8 mouse cellular contexts compared by ENCODE assay signal in genomic region chr5:31154152-31154553, GRCm38 (mm10). TPM values are rescaled to one million over a fixed set of nuclear protein-coding genes. Genes with fewer than 3 reads are reported as not detected.
DNase-seq lines count a peak whose midpoint lies in the region; ATAC-seq and TF ChIP-seq lines count a peak whose summit lies in the region.

Gene Mpv17 (minus strand): TSS chr5:31154251.

- H3K36me3 ChIP-seq in MEL (ENCODE audit: control insufficient read depth in 1 of 2, insufficient read depth in 2 of 2, low read length in 2 of 2), result peaks cover 0 to 22% of the 10 kb centered on the region in 2 experiments; a peak in 2 of 4 replicates
- peaks cover 20% of the 10 kb centered on the region for H3K36me3 ChIP-seq in forebrain, postnatal 0 days (ENCODE audit: insufficient read depth)
- peaks cover 38% of the 10 kb centered on the region for H3K36me3 ChIP-seq in lung, embryonic 15.5 days

- ATAC-seq in forebrain, postnatal 0 days, result peak; percentile 95
- peak; percentile 89 for ATAC-seq in lung, embryonic 15.5 days (ENCODE audit: borderline replicate concordance, extremely low read depth, low FRiP score, low TSS enrichment)

- peak within 1 kb of the TSS; percentile 73 for H3K9ac ChIP-seq in MEL (ENCODE audit: control insufficient read depth, low read depth, low read length, poor library complexity, severe bottlenecking)
- H3K9ac ChIP-seq in forebrain, postnatal 0 days, result peak within 1 kb of the TSS; percentile 73
- peak within 1 kb of the TSS; percentile 80 for H3K9ac ChIP-seq in lung, embryonic 15.5 days

- no peak for TF ChIP-seq RAD21 in MEL (IDR thresholded peaks at IDR 0.05; ENCODE audit: low read depth, low read length)

- peak within 1 kb of the TSS; percentile 12; the same call in 1 of the 2 replicates for H3K27ac ChIP-seq in MEL (ENCODE audit: control insufficient read depth, low read depth, low read length)
- peak within 1 kb of the TSS; percentile 48 for H3K27ac ChIP-seq in cerebellum, adult 2 months (ENCODE audit: insufficient read depth, low read length)
- H3K27ac ChIP-seq in forebrain, postnatal 0 days (ENCODE audit: low read depth, low read length), result peak within 1 kb of the TSS; percentile 69; the same call in 1 of the 2 replicates
- peak within 1 kb of the TSS; percentile 78 for H3K27ac ChIP-seq in lung, embryonic 15.5 days

- H3K9me3 ChIP-seq in MEL (replicated peaks; ENCODE audit: insufficient read depth, low read length), result no peaks in the 10 kb centered on the region
- H3K9me3 ChIP-seq in forebrain, postnatal 0 days (ENCODE audit: low read length), result no peaks in the 10 kb centered on the region
- H3K9me3 ChIP-seq in lung, embryonic 15.5 days, result no peaks in the 10 kb centered on the region

- WGBS in cerebellum, adult 2 months, result under 1% methylated on average over 19 of the region's 19 CpGs
- under 1% methylated on average over 19 of the region's 19 CpGs for WGBS in forebrain, postnatal 0 days
- WGBS in lung, embryonic 15.5 days, result under 1% methylated on average over 19 of the region's 19 CpGs

- peak in 1 of 2 experiments; percentile 83; a peak in 2 of 4 replicates for TF ChIP-seq POLR2A in MEL (IDR thresholded peaks at IDR 0.05; ENCODE audit: control insufficient read depth in 1 of 2, insufficient read depth in 1 of 2, low read depth in 1 of 2, low read length in 2 of 2, poor library complexity in 1 of 2)
- TF ChIP-seq POLR2A in cerebellum, adult 2 months (IDR thresholded peaks at IDR 0.05; ENCODE audit: borderline replicate concordance, insufficient read depth, low read length), result peak; percentile 78; the same call in 1 of the 2 replicates

- no peaks in the 10 kb centered on the region for H3K27me3 ChIP-seq in MEL (ENCODE audit: control insufficient read depth in 1 of 2, insufficient read depth in 2 of 2, low read length in 2 of 2)
- H3K27me3 ChIP-seq in cerebellum, adult 2 months (ENCODE audit: control insufficient read depth, insufficient read depth, low read length), result no peaks in the 10 kb centered on the region
- H3K27me3 ChIP-seq in forebrain, postnatal 0 days (ENCODE audit: insufficient read depth, low read length), result no peaks in the 10 kb centered on the region
- no peaks in the 10 kb centered on the region for H3K27me3 ChIP-seq in lung, embryonic 15.5 days

- DNase-seq in MEL (ENCODE audit: low read depth, low spot score), result peak; percentile 89
- DNase-seq in cerebellum, adult 2 months, result peak; percentile 85 to 90
- peak; percentile 89 for DNase-seq in forebrain, postnatal 0 days
- DNase-seq in heart, postnatal 4 days, result peak; percentile 82
- DNase-seq in layer of hippocampus, adult 8-10 months (ENCODE audit: low spot score in 2 of 2), result peak; percentile 80 to 84
- DNase-seq in ovary, postnatal 10 days (ENCODE audit: low spot score), result peak; percentile 63
- DNase-seq in thymus, postnatal 10 days (ENCODE audit: low spot score in 2 of 2), result peak; percentile 48 to 59

- H3K4me3 ChIP-seq in MEL (ENCODE audit: control insufficient read depth in 1 of 2, insufficient read depth in 1 of 2, low read depth in 2 of 2, low read length in 2 of 2), result peak within 1 kb of the TSS; percentile 74 to 76
- H3K4me3 ChIP-seq in cerebellum, adult 2 months (replicated peaks; ENCODE audit: insufficient read depth, low read depth, low read length), result peak within 1 kb of the TSS; percentile 81
- peak within 1 kb of the TSS; percentile 63 for H3K4me3 ChIP-seq in forebrain, postnatal 0 days (ENCODE audit: low read depth, low read length)
- peak within 1 kb of the TSS; percentile 75 for H3K4me3 ChIP-seq in lung, embryonic 15.5 days

- peak within 1 kb of the TSS; percentile 75 for H3K4me2 ChIP-seq in forebrain, postnatal 0 days (ENCODE audit: low read depth)
- H3K4me2 ChIP-seq in lung, embryonic 15.5 days, result peak within 1 kb of the TSS; percentile 86

- no peak for TF ChIP-seq CTCF in MEL (IDR thresholded peaks at IDR 0.05 in 2 of 3, conservative IDR thresholded peaks at IDR 0.05 in 1 of 3; ENCODE audit: control insufficient read depth in 1 of 3, insufficient read depth in 1 of 3, low read depth in 2 of 3, low read length in 3 of 3, poor library complexity in 1 of 3, severe bottlenecking in 1 of 3)
- TF ChIP-seq CTCF in cerebellum, adult 2 months (IDR thresholded peaks at IDR 0.05; ENCODE audit: borderline replicate concordance, insufficient read depth, low read depth, low read length), result no peak
- TF ChIP-seq CTCF in forebrain, postnatal 0 days (IDR thresholded peaks at IDR 0.05; ENCODE audit: low read depth), result no peak

- no peak for TF ChIP-seq EP300 in MEL (IDR thresholded peaks at IDR 0.05; ENCODE audit: low read depth in 1 of 2, low read length in 2 of 2)

- H3K4me1 ChIP-seq in MEL (ENCODE audit: control insufficient read depth in 1 of 2, insufficient read depth in 2 of 2, low read length in 2 of 2), result no peaks in the 10 kb centered on the region; a peak in 1 of 4 replicates
- H3K4me1 ChIP-seq in cerebellum, adult 2 months (ENCODE audit: control insufficient read depth, insufficient read depth, low read length), result peaks cover 7% of the 10 kb centered on the region
- H3K4me1 ChIP-seq in forebrain, postnatal 0 days (ENCODE audit: insufficient read depth), result peaks cover 7% of the 10 kb centered on the region; the same call in 1 of the 2 replicates
- peaks cover 16% of the 10 kb centered on the region for H3K4me1 ChIP-seq in lung, embryonic 15.5 days

- no peaks in the 10 kb centered on the region; the same call in 1 of the 2 replicates for H3K79me2 ChIP-seq in MEL (ENCODE audit: control insufficient read depth, insufficient read depth, low read length, poor library complexity)

TF ChIP-seq in MEL, 35 proteins besides CTCF, POLR2A, EP300 and RAD21:
- TF ChIP-seq TAL1 (IDR thresholded peaks at IDR 0.05; ENCODE audit: low read length) (no peak), MYB (IDR thresholded peaks at IDR 0.05; ENCODE audit: low read depth, low read length) (no peak), MXI1 (IDR thresholded peaks at IDR 0.05; ENCODE audit: low read depth, low read length) (peak; percentile 77), MAX (IDR thresholded peaks at IDR 0.05; ENCODE audit: low read length) (peak; percentile 94), SIN3A (IDR thresholded peaks at IDR 0.05; ENCODE audit: low read length) (peak; percentile 90), NRF1 (IDR thresholded peaks at IDR 0.05; ENCODE audit: insufficient read depth, low read depth, low read length, poor library complexity, severe bottlenecking) (peak; percentile 75), MAZ (IDR thresholded peaks at IDR 0.05; ENCODE audit: low read depth, low read length) (peak; percentile 48; the same call in 1 of the 2 replicates), ZKSCAN1 (IDR thresholded peaks at IDR 0.05; ENCODE audit: low read depth, low read length) (peak; percentile 37; the same call in 1 of the 2 replicates), NELFE (IDR thresholded peaks at IDR 0.05; ENCODE audit: low read depth, low read length) (peak; percentile 62), RCOR1 (IDR thresholded peaks at IDR 0.05; ENCODE audit: low read depth, low read length) (no peak), TCF12 (IDR thresholded peaks at IDR 0.05; ENCODE audit: low read depth, low read length) (0 out of 2 replicates have a peak, but pooled peaks have one; percentile 33), ZC3H11A (IDR thresholded peaks at IDR 0.05; ENCODE audit: low read depth, low read length) (no peak), BHLHE40 (IDR thresholded peaks at IDR 0.05; ENCODE audit: borderline replicate concordance, low read depth, low read length) (peak; percentile 96), ELF1 (IDR thresholded peaks at IDR 0.05; ENCODE audit: low read depth, low read length) (peak; percentile 91), HCFC1 (IDR thresholded peaks at IDR 0.05; ENCODE audit: low read depth, low read length) (peak; percentile 84), GATA1 (IDR thresholded peaks at IDR 0.05; ENCODE audit: low read depth, low read length) (no peak), USF2 (IDR thresholded peaks at IDR 0.05; ENCODE audit: borderline replicate concordance in 1 of 2, insufficient read depth in 1 of 2, low read depth in 1 of 2, low read length in 2 of 2) (peak; percentile 62 to 87), POLR2AphosphoS5 (IDR thresholded peaks at IDR 0.05; ENCODE audit: borderline replicate concordance, low read depth, low read length) (0 out of 2 replicates have a peak, but pooled peaks have one; percentile 47), ZMIZ1 (IDR thresholded peaks at IDR 0.05; ENCODE audit: low read depth, low read length) (peak; percentile 85; the same call in 1 of the 2 replicates), UBTF (IDR thresholded peaks at IDR 0.05; ENCODE audit: borderline replicate concordance, insufficient read depth, low read depth, low read length) (no peak), USF1 (IDR thresholded peaks at IDR 0.05; ENCODE audit: low read depth, low read length) (peak; percentile 98), CHD2 (IDR thresholded peaks at IDR 0.05; ENCODE audit: low read length) (no peak; the same call in 1 of the 2 replicates), POLR2AphosphoS2 (IDR thresholded peaks at IDR 0.05; ENCODE audit: low read length) (peak; percentile 98)

RNA-seq across cellular contexts. Expression of gene Mpv17, which starts in this region (rescaled TPM):
- 25.4 and 25.8 TPM in 2 replicates for total RNA-seq in MEL (2012; rRNA removed)
- 10 to 100 TPM in 1 of 2 experiments, not detected in 1; 49.9 TPM for polyA plus RNA-seq in MEL (2012; ENCODE audit: insufficient read depth in 1 of 2, insufficient read length in 2 of 2, low read depth in 1 of 2, low replicate concordance in 2 of 2, missing spikeins in 1 of 2)
- 91.1 and 91.7 TPM in 2 replicates for polyA plus RNA-seq in cerebellum, adult 2 months (2012; rRNA removed)
- 40.0 and 51.5 TPM in 2 replicates for total RNA-seq in forebrain, postnatal 0 days (2014; rRNA removed)
- 27.4 and 38.7 TPM in 2 replicates for polyA plus RNA-seq in forebrain, postnatal 0 days (2015; fragmentation: Nextera tagmentation; extraction: Ambion mirVana)
- total RNA-seq in heart, postnatal 4 days (2021), result 10 to 100 TPM; 50.1 to 50.8 TPM
- total RNA-seq in layer of hippocampus, adult 8-10 months (2022), result 10 to 100 TPM; 53.4 to 61.1 (median 59.8) TPM
- polyA plus RNA-seq in lung, embryonic 15.5 days (2015; fragmentation: Nextera tagmentation; extraction: Ambion mirVana), result 51.3 and 60.6 TPM in 2 replicates

Comparison
In these comparisons a context has a peak if more than half of its experiments do, and no peak if none do; other contexts are left out.
1. Peak in every context shown above with its lines: DNase-seq, ATAC-seq, H3K4me3 ChIP-seq and H3K27ac ChIP-seq.
2. H3K27ac ChIP-seq: peak in every context shown above with its lines; median percentile 78 in lung, embryonic 15.5 days; 69 in forebrain, postnatal 0 days; 48 in cerebellum, adult 2 months; 12 in MEL.